Mouse (Mus musculus) embryo, embryonic 11 days (tissue): ENCODE results near the gene Bpnt1.
A peak's percentile ranks its signal among the peaks of the same experiment; 100 is the strongest.
"Not testable (repeated sequence)": the region's sequence is repeated elsewhere in the genome, so short reads cannot be mapped to it uniquely, and the experiment has no call there.

Experiments used
- DNase-seq: peaks from one replicate; pipeline ENCODE4 v3.0.0-alpha.2; 2015

Gene Bpnt1

DNA sequence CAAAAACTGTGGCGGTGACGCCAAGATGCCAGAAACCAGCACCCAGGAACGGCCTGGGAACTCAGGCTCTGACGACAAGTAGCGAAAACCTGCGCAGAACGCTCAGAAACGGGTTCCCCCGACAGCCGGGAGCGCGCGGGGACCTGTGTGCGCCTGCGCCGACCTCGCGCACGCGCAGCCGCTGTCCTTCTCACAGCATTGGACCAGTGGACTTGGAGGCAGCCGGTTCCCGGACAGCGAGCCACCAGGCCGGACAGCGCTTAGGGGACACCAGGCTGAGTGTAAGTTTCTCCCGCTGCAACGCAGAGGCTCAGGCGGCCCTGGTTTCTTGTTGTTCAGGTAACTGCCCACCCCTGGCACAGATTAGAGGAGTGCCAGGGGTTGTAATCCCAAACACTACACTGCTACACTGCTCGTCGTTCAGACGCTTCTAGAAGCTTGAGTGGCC is at the start of gene Bpnt1:
Gene Bpnt1 (plus strand): TSS at position 167 of the 448 bp plus-strand sequence.
- DNase-seq: peak; percentile 97

GRCm38 (mm10) chr1:185282846-185283245 is 49.1 kb upstream of the Bpnt1 start:
- no peak for DNase-seq

DNA sequence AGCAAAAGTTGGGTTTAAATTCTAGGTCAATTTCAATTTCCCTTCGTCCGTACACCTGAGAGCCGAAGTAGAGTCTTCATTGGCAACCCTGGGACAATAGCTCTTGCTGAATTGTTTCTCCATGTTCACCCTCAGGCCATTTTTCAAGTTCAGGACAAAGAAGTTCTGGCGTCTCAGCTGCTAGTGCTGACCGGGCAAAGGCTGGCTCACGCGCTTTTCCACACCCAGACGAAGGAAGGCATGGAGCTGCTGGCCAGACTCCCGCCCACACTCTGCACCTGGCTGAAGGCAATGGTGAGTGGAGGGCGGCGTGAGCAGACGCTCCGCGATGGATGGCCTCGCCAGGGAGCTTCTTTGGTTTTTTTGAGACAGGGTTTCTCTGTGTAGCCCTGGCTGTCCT is 48.7 kb upstream of the Bpnt1 start:
- DNase-seq: no peak

DNA sequence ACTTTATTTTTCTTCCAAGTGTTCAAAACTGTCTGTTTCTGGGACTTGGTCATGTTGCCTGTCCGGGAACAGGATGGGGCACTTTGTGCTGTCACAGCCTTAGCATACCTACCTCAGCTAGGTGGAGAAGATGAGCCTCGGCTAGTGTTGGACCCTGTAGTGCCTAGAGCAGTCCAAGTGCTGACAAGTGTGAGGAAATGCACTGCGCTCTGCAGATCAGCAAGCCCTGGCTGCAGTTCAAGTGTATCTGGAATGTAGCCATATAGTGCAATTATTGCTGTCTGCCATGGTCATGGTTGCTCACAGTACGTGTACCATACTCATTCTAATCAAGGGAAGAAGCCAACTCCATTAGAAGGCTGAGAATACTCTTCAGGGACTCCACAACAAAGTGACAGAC is 47.2 kb upstream of the Bpnt1 start:
- DNase-seq: no peak

DNA sequence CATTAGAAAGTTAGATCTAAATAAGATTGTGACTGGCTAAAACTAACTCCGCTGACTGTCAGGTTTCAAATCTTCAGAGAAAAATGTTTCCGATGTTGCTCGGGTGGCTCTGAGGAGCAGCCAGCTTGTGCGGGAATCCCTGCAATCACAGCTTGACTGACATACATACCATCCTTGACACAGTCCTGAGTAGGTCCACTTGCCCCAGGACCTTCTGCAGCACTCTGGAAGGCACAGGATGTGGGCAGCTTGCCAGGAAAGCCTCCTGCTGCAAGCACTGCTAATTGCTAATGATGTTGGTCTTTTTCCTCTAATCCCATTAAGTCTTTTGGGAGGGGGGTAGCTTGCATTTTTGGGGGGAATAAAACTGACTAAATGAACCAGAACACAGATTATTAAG is 46.8 kb upstream of the Bpnt1 start:
- no peak for DNase-seq

GRCm38 (mm10) chr1:185287066-185287465 is 44.9 kb upstream of the Bpnt1 start:
- DNase-seq: no peak

DNA sequence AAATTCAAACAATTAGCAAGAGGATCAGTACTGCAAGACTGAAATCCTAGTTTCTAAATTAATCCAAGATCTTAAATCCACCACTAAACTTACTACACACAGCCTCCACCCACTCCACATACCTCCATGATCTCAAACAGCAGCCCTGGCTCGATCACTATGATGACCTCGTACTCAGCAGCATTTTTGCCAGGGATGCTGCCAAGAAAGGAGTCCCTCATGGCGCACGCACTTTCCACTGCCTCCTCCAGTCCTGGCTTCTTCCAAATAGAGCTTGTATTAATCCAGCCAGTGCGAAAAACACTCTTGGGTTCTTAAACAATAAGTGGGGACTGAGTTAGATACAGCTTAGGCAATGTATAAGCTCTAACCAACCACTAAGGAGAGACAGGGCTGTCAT is 42.7 kb upstream of the Bpnt1 start:
- no peak for DNase-seq

- DNase-seq: no peak
Observed at GRCm38 (mm10) chr1:185291336-185291735, 40.6 kb upstream of the Bpnt1 start.

DNA sequence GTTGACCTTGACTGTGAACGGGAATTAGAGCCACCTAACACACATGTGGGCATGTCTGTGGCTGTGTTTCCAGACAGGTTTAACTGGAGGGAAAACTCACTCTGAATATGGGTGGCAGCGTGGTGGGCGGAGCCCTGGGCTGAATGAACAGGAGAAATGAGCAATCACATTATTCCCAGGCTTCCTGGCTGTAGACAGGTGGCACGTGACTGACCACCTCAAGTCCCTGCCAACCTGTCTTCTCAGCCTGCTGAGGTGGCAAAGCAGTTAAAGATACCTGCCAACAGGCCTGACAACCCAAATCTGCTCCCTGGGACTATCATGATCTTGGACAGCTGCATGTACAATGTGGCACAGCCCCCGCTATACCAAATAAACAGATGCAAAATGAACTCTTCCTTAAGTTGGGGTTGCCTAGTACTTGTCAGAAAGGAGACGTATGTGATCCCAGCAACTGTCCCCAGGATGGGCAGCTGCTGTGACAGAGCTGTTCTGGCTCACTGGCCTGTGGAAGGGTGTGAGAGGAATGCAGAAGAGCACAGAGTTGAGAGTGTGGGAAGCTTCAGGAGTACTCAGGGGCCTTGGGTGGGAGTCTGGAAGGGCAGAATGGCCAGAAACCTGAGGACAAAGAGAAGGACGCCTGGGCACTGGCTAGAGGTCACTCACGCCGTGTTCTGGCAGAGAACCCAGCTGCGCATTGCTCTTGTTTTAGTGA is 39.1 kb upstream of the Bpnt1 start:
- no peak for DNase-seq

DNA sequence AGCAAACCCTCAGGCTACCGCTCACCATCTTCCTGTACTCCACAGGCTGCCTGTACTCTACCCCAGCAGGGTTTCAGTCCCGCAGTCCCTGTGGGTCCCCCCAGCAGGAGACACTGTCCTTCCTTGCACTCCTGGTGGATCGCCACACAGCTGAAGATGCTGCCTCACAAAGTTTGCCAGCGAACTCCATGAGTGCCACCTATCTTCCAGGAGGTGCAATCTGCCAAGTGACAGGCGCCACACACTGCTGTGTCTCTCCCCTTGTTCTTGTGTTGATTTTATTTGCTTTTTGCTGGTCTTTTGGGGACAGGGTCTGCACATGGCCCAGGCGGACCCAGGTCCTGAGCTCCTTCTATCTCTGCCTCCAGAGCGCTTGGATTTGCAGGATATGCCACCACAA is 35.1 kb upstream of the Bpnt1 start:
- DNase-seq: no peak

- DNase-seq: no peak
Observed at GRCm38 (mm10) chr1:185298496-185298895, 33.5 kb upstream of the Bpnt1 start.

DNA sequence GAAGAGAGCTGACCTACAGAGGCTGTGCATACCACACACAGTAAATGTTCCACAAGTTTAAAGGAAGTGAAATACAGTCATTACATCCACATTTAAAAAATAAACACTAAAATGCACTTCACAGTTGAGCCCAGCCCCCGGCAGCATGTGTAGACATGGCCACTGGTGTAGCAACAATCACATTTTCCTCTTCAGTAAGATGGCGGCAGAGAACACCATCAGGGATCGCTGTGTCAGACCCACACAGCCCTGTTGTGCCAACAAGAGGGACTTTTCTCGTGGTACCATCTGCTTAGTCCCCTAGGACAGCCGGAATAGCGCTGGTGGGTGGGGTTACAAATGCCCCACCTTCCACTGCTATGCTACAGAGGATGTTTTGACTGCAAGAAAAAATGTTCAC is 29.1 kb upstream of the Bpnt1 start:
- no peak for DNase-seq

DNA sequence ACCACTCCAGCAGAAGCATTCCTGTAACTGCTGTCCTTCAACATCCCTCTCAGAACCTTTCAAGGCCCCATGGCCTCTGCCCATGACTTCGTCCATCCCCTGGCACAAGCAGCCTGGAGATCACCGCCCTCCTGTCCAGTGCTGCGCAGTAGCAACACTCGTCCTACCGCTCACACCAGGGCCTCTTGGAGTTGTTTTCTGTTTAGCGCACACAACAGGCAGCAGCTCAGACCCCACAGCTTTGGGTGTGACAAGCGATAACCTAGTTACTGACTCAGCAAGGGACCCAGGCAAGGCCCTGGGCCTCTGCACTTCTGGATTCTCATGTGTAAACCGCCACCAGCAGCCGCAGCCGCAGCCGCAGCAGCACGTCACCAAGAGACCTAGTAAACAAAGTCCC is 25.1 kb upstream of the Bpnt1 start:
- DNase-seq: no peak

DNA sequence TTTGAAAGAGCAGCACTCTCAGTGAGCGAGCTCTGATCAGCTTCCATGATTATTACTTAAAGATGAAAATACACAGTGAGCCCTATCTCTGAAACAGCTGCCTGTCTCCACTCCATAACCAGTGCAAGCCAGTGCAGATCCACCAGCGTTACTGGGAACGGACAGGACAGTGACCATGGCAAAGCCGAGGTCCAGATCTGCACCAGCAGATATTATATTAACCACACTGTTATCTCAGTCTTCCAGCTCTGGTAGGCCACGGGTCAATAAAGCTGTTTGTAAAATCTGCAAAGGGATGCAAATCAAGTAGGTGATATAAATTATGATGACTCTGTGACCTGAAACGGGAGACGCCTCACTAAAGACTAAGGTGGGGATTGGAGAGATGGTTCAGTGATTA is 24.3 kb upstream of the Bpnt1 start:
- DNase-seq: no peak

DNA sequence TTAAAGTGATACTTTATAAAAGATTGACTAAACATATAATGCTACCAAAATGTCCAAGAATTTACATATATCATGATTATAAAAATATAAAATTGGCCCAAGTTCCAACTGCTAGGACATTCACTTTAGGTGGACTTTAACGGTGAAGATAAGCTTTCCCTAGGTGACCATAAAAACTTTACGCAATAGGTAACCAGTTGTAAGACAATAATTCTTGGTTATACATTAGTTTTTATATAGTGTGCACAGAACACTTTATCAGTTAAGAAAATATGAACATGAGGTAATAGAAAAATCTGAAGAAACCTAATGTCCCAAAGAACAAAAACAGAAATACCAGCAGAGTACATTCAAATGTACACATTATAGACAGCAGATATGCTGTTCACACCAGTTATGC is 23.6 kb upstream of the Bpnt1 start:
- DNase-seq: no peak

- no peak for DNase-seq
Observed at GRCm38 (mm10) chr1:185308908-185309307, 23.0 kb upstream of the Bpnt1 start.

GRCm38 (mm10) chr1:185311949-185312348 is 20.0 kb upstream of the Bpnt1 start:
- DNase-seq: no peak

GRCm38 (mm10) chr1:185314546-185314945 is 17.4 kb upstream of the Bpnt1 start:
- no peak for DNase-seq

- DNase-seq: no peak
Observed at GRCm38 (mm10) chr1:185315846-185316568, 15.9 kb upstream of the Bpnt1 start.

DNA sequence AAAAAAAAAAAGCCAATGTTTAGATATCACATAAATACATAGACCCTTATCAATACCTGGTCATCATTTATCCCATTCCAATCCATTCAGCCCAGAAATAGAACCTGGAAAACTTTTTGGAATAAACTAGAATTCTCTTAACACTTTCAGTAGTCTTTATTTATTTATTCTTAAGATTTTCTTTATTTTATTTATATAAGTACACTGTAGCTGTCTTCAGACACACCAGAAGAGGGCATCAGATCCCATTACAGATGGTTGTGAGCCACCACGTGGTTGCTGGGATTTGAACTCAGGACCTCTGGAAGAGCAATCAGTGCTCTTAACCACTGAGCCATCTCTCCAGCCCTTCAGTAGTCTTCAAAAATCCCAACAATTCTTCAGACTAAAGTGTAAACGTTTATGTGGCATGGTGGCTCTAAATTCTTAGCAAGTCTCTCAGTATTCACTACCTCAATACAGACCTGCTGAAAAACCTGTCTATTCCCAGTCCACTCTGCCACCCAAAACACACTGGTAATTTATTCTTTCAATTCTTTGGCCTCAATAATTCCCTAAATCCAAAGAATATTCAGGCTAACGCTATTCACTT is 4.1 kb upstream of the Bpnt1 start:
- DNase-seq: not testable (repeated sequence)

- DNase-seq: peak; percentile 93
Observed at GRCm38 (mm10) chr1:185328721-185329610, 3.0 kb upstream of the Bpnt1 start, which contains the start of gene Iars2. Iars2 (minus strand) TSS chr1:185329396.

DNA sequence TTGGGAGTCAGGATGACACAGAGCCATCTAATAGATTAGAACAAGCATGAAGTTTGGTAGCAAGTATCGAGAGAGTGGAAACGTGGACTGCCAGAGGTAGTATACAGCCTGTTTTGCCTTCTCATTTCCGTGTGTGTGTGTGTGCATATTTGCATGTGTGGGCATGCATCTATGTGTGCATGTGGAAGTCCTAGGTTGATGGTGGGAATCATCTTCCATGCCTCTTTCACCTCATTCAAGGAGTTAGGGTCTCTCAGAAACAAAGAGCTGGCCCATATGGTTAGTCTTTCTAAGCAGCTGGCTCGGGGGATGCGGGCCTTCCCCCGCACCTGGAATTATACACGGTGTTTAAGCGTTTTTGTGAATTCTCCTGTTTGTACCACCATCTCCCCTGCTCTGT is 2.1 kb upstream of the Bpnt1 start:
- DNase-seq: no peak

DNA sequence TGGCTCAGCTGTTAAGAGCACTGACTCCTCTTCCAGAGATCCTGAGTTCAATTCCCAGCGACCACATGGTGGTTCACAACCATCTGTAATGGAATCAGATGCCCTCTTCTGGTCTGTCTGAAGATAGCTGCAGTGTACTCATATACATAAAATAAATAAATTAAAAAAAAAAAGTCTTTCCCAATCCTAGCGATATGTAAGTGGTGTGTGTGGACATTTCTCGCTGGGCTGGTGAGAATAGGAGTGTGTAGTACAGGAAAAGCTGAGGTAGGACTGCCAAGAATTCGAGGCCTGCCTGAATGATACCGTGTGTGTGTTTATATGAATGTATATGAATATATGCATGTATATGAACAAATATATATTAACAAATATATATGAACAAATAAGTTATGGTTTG is 585 bp upstream of the Bpnt1 start:
- DNase-seq: no peak
